Mouse (Mus musculus) thymus, adult 18-20 months (tissue): ENCODE results near the gene Kcng4.

Source experiments
- DNase-seq, 2 experiments: peaks; one replicate each; pipeline ENCODE4 v3.0.0; 2022; ENCODE audit warnings: mixed read lengths in 2 of 2

Kcng4 gene

DNA sequence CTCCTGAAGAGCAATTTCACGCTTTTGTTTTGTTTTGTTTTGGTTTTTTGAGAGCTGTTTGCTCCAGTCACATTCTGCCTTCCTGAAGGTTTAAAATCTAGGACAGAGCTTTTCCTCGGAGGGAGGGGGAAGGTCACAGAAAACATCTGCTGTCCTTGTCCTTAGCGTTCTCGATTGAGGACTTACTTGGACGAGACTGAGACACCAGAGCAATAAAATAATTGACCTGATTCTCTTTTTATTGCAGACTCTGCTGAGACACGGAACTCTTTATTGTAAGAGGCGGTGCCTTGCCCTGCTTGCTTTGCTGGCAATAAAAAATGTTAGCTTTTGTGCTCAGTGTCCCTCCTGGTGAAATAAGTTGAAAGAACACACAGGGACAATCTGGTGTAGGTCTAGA, 4.3 kb upstream of the Kcng4 start:
- no peak for DNase-seq

GRCm38 (mm10) chr8:119638261-119638660, 2.8 kb upstream of the Kcng4 start:
- no peak for DNase-seq

DNA sequence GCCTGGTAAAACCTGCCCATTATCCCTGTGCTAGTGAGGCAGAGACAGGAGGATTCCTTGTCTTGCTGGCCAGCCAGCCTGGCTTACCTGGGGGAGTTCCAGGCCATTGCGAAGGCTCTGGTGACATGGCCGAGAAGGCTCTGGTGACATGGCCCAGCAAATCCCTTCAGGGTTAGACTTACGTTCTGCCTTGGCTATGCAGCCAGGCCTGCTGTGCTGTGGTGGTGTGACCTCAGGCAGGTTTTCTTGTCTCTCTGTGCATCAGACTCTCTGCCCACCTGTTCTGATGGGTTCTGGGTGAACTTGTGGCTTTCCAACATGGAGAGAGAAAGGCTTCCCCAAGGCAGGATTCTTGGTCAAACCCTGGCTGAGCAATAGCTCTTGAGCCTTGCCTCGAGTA, 1.9 kb upstream of the Kcng4 start:
- DNase-seq = no peak

DNA sequence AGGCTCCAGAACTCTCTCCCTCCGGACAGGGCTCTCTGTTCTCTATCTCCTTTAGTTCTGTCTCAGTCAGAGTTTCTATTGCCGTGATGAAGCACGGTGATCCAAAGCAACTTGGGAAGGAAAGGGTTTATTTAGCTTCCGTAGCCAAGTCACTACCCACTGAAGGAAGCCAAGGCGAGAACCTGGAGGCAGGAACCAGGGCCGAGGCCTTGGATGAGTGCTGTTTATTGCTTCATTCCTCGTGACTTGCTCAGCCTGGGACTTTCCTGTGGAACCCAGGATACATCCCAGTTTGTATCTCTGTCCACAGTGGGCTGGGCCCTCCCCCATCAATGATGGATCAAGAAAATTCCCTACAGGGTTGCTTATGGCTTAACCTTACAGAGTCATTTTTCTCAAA, 1.3 kb upstream of the Kcng4 start:
- no peak for DNase-seq

GRCm38 (mm10) chr8:119635958-119636357, 478 bp upstream of the Kcng4 start:
- no peak for DNase-seq

- no peak for DNase-seq
These were observed 704 bp downstream of the Kcng4 start for GRCm38 (mm10) chr8:119634616-119635336.

DNA sequence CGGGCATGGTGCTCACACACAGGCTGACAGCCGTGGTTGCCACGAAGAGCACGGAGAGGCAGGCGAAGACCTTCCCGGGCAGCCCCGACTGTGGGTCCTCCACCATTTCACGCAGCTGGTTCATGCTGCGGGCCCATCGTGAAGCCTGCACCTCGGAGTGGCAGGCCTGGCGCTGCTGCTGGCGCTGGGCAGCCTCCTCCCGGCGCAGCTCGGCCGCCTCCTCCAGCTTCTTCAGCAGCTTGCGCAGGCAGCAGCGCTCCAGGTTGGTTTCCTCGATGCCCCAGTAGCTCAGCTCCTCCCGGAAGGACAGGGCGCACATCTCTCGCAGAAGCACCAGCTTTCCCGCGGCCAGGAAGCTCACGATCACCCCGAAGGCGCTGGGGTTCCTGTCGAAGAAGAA, 2.6 kb downstream of the Kcng4 start:
- DNase-seq = no peak

DNA sequence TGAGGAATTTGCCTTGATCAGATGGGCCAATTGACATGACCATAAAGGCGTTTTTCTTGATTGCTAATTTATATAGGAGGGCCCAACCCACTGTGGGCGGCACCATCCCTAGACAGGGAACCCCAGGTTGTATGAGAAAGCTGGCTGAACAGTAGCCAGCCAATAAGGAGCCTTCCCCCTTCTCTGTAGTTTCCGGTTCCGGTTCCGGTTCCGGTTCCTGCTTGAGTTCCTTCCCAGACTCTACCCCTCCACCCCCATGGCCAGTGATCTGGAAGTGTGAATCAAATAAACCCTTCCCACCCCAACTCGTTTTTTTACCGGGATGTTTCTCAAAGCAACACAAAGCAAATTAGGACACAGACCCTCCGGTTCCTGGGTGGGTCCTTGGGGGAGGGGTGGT, 3.2 kb downstream of the Kcng4 start:
- no peak for DNase-seq

- no peak for DNase-seq
These were observed 4.6 kb downstream of the Kcng4 start for GRCm38 (mm10) chr8:119630841-119631240.

- DNase-seq = no peak
These were observed 7.7 kb downstream of the Kcng4 start for GRCm38 (mm10) chr8:119627613-119628359.

GRCm38 (mm10) chr8:119627199-119627598, 8.3 kb downstream of the Kcng4 start:
- no peak for DNase-seq

DNA sequence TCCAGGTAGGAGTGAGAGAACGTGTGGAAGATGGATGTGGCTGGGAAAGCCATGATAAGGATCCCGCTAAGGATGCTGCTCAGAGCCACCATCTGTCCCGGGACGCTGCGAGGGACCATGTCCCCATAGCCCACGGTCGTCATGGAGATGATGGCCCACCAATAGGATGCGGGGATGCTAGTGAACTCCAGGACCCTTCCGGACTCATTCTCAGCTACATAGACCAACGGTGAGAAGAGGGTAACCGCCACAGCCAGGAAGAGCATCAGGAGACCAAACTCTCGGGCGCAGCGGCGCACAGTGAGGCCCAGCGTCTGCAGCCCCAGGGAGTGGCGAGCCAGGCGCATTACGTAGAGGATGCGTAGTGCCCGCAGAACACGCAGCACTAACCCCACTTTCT, 9.7 kb downstream of the Kcng4 start:
- no peak for DNase-seq

GRCm38 (mm10) chr8:119624916-119625315, 10.6 kb downstream of the Kcng4 start:
- no peak for DNase-seq

DNA sequence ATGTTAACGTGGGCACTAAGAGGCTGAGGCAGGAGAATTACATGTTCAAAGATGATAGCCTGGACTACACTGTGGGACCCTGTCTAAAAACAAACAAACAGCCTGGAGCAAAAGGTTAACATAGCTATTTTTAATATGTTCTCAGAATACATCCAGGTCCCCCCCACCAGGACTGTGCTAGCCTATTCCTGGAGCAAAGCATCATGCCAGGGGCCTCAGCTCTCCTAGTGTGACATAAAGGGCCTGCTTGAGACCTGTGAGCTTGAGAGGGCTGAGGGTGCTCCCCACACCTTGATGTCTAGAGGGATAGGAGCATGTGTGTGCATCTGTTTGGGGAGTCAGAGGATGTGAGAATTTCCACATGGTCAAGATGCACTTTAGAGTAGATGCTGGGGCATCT, 11.7 kb downstream of the Kcng4 start:
- no peak for DNase-seq

- DNase-seq = no peak
These were observed 12.4 kb downstream of the Kcng4 start for GRCm38 (mm10) chr8:119623061-119623460.

DNA sequence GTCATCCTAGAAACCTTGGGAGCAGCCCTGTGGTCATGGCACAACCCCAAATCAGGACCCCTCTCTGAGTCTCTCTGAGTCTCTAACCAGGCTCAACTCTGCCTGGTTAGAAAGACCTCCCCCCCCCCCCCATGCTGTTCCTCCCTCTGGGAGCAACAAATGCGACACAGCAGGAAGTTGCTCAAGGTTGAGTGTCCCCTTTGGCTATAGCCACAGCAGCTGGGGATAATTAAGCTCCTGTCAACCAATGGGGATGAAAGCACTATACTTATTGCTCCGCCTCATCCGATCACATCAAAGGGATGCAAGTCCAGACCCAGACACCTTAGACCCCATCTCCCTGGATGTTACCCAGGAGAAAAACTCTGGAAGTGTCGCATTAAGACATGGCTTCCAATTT, 12.9 kb downstream of the Kcng4 start:
- no peak for DNase-seq

DNA sequence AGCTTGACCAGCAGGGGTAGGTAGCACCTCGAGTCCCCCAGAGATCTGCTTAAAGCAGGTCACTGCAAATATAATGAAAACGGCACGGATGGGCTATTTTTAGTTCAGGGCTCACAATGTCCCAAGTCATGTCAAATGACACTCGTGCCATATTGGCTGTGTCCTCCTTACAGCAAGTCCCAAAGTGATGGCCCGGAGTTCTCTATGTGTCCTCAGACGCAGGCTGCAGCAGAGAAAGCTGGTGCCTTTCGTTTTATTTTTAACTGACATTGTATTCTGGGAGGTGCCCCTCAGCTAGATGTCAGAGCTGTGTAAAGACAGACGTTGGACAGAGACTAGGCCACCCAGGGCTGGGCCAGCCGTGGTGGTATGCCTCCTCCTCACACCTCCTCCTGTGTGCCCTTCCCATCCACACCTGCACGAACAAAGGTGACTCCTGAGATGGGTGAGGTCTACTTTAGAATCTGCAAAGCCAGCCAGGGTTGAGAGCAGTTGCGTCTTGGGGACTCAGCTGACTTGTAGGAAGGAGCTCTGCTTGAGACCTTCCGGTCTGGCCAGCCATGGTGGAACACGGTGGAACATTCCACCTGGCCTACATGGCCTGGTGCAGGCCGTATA, 14.5 kb downstream of the Kcng4 start:
- no peak for DNase-seq

DNA sequence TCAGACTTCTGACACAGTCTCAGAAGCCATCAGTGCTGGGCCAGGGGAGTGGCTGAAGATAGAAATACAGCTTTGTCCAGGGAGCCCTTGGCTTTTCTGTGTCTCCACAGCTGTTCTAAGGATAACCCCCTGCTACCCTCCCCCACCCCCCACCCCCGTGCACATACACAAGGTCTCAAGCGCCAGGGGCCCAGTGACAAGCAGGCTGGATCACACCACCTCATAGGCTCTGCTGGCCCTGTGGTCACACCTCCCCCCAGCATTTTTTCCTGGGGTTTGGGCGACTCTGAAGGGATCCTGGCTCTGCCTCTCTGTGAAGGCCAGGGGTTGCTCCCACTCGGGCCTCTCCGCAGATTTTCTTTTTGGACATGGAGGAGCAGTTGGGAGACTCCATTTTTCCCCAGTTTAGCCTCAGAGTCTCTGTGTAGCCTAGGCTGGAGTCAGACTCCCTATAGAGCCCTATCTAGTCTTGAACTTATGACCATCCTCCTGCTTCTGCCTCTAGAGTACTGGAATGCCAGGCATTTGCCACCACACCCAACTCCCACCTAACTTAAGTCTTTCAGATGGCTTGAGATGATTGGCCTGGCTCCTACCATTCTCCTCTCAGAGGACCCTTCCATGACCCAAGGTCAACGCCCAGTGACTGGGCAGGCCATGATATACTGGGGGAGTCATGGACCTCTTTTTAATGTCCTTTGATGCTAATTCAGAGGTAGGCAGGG, 15.2 kb downstream of the Kcng4 start:
- DNase-seq = no peak

DNA sequence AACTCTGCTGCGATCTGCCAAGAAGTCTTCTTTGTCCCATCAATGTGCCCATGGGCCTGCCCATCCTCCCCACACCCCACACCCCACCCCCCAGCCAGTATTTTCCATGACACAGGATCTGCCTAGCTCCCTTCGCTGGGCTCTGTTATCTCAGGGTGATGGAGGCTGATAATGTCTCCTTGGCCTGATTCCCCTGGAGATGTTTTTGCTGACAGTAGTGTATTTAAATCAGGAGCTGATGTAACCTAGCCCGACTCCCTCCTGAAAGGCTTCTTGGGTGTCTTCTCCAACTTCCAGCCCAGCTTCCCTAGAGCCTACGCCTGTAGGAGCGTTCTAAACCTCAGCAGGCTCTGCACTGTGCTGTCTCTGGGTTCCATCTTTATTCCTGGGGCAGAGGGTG, 16.6 kb downstream of the Kcng4 start:
- no peak for DNase-seq

- no peak for DNase-seq
These were observed 17.9 kb downstream of the Kcng4 start for GRCm38 (mm10) chr8:119617586-119617985.

DNA sequence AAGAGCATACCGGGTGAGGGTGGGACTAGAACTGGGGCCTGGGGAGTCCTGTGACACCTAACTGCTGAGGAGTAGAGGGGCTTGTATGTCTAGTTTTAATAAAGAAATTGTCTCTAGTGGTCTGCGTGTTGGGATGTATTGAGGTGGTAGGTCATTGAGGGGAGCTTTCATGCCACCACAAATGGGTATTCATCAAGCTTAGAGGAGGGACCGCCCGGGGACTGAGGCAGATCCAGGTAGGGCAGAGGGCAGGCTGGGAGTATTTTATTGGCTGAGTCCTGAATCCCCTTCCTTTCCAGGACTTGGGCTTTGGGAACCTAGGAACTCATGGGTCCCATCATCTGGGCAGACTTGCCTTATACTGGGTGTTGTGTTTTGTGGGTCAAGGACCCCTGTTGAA, 18.7 kb downstream of the Kcng4 start:
- no peak for DNase-seq

GRCm38 (mm10) chr8:119616358-119616757, 19.1 kb downstream of the Kcng4 start:
- DNase-seq = no peak

GRCm38 (mm10) chr8:119615096-119615495, 20.4 kb downstream of the Kcng4 start:
- DNase-seq = no peak
